Mouse (Mus musculus) forebrain, embryonic 13.5 days (tissue): ENCODE results near the gene Fmod. TPM values are rescaled to one million over a fixed set of nuclear protein-coding genes. Genes with fewer than 3 reads are reported as not detected.
A peak's percentile ranks its signal among the peaks of the same experiment; 100 is the strongest.

Experiments
- ATAC-seq: fragments of 200-750 bp; cut with Nextera tagmentation; 2 replicates; pipeline ENCODE4 v1.8.0; 2017
- H3K27ac ChIP-seq: fragments of 300-500 bp; sonication (generic); 2 replicates; pipeline ENCODE4 v1.5.1; 2015; ENCODE audit warnings: inconsistent platforms, mild to moderate bottlenecking, moderate library complexity
- H3K27me3 ChIP-seq: fragments of 300-500 bp; sonication (generic); 2 replicates; pipeline ENCODE4 v1.6.1; 2015; ENCODE audit warnings: mild to moderate bottlenecking, inconsistent platforms
- H3K36me3 ChIP-seq: fragments of 300-500 bp; sonication (generic); 2 replicates; pipeline ENCODE4 v1.6.1; 2015; ENCODE audit warnings: mild to moderate bottlenecking, inconsistent platforms; ENCODE audit not compliant: poor library complexity, severe bottlenecking
- H3K4me1 ChIP-seq: fragments of 300-500 bp; sonication (generic); 2 replicates; pipeline ENCODE4 v1.6.1; 2015; ENCODE audit warnings: inconsistent platforms
- H3K4me2 ChIP-seq: fragments of 300-500 bp; sonication (generic); 2 replicates; pipeline ENCODE4 v1.6.1; 2015; ENCODE audit warnings: inconsistent platforms, mild to moderate bottlenecking, moderate library complexity
- H3K4me3 ChIP-seq: fragments of 300-500 bp; sonication (generic); 2 replicates; pipeline ENCODE4 v1.5.1; 2015; ENCODE audit warnings: mild to moderate bottlenecking, inconsistent platforms
- H3K9ac ChIP-seq: fragments of 300-500 bp; sonication (generic); 2 replicates; pipeline ENCODE4 v1.6.1; 2015; ENCODE audit warnings: mild to moderate bottlenecking, inconsistent platforms
- H3K9me3 ChIP-seq: fragments of 300-500 bp; sonication (generic); replicated peaks from 2 replicates; pipeline ENCODE4 v1.6.1; 2016; ENCODE audit warnings: inconsistent platforms
- WGBS: fragments of 180-500 bp; shearing (Covaris S2); methylation state at CpG from one replicate; pipeline ENCODE4 v1.1.7; 2015; 5-methylcytosine and 5-hydroxymethylcytosine counted together
- polyA plus RNA-seq: library from polyadenylated mRNA; unstranded; fragments of >200 nt; fragmentation: Nextera tagmentation; extraction: Ambion mirVana; gene quantifications from 2 replicates; pipeline ENCODE4 v1.2.1, GENCODE M21; 2015

Fmod gene
- polyA plus RNA-seq, 1 experiment from 2014 or later: 1.6 TPM

GRCm38 (mm10) chr1:134078802-134079476 is 41.9 kb downstream of the Fmod start, which contains the start of gene Btg2:
Btg2 (minus strand) TSS chr1:134079120.
- ATAC-seq: peak; percentile 94
- Histone ChIP-seq H3K4me1 (peaks cover 69% of the 10 kb centered on the region), H3K27me3 (no peaks in the 10 kb centered on the region), H3K9me3 (no peaks in the 10 kb centered on the region), H3K27ac (peak within 1 kb of the TSS; percentile 91), H3K36me3 (peaks cover 30% of the 10 kb centered on the region), H3K9ac (peak within 1 kb of the TSS; percentile 95), H3K4me2 (peak within 1 kb of the TSS; percentile 88), H3K4me3 (peak within 1 kb of the TSS; percentile 90)
- WGBS: 0% methylated on average over 61 of the region's 62 CpGs

GRCm38 (mm10) chr1:134079477-134080163 is 42.6 kb downstream of the Fmod start:
- Histone ChIP-seq H3K9ac (peak overlapping the region; percentile 95), H3K4me1 (peaks cover 66% of the 10 kb centered on the region), H3K4me2 (peak overlapping the region; percentile 88), H3K27me3 (no peaks in the 10 kb centered on the region), H3K9me3 (no peaks in the 10 kb centered on the region), H3K4me3 (peak overlapping the region; percentile 90), H3K36me3 (peaks cover 26% of the 10 kb centered on the region), H3K27ac (peak overlapping the region; percentile 91)
- peak; percentile 45; the same call in 1 of the 2 replicates for ATAC-seq
- WGBS: 2% methylated on average over 9 of the region's 9 CpGs

DNA sequence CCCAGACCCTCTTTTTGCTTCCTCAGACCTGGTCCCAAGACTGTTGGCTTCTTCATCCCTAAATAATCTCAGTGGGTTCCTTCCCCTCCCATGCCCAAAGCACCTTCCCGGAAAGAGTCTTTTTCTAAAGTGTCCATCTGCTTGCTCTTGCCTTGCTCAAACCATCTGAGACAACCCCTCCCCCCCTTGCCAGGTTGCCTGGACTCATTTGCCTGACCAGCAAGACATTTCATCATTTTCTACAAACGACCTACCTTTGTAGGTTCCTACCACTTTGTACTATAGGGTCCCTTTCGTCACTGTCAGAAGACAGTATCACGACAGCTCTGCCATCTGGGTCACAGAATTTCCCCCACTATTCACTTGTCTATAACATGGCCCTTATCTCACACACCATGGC is 43.4 kb downstream of the Fmod start:
- Histone ChIP-seq H3K4me1 (peaks cover 58% of the 10 kb centered on the region), H3K27ac (peak overlapping the region; percentile 91)
- no peak for ATAC-seq

DNA sequence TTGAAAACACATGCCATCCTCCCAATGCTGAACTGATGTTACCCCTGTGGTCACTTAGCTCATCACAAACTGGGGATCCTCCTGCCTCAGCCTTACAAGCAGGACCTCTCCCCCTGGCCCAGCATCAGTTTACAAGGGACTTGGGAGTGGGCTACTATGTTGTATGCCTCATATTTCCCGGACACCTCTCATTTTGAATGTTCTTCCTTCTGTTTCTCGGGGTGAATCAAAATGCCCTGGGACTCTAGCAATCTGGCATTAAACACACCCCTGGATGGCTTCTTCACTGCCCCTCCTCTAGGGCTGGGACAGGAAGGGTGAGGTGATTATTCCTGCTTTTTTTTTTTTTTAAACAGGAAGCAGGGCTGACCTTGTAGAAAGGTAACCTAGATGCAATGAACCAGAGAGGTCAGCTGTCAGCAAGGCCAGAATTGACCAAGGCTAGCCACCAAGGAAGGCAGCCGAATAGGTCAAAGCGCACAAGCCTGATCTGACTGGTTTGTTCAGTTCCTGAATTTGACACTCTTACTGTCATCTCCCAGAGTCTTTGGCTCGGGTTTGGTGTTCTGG is 43.9 kb downstream of the Fmod start:
- H3K4me2 ChIP-seq: no peak overlapping the region
- no peak overlapping the region for H3K27ac ChIP-seq
- no peak overlapping the region for H3K4me3 ChIP-seq
- no peak for ATAC-seq
- H3K36me3 ChIP-seq: peaks cover 13% of the 10 kb centered on the region
- 94% methylated on average over 5 of the region's 5 CpGs for WGBS
- no peak overlapping the region for H3K9ac ChIP-seq
- H3K4me1 ChIP-seq: peaks cover 55% of the 10 kb centered on the region
- H3K9me3 ChIP-seq: no peaks in the 10 kb centered on the region
- no peaks in the 10 kb centered on the region for H3K27me3 ChIP-seq

More for the DNA sequence above, 43.4 kb downstream of the Fmod start:
- peaks cover 19% of the 10 kb centered on the region for H3K36me3 ChIP-seq
- 78% methylated on average over 4 of the region's 4 CpGs for WGBS
- H3K9me3 ChIP-seq: no peaks in the 10 kb centered on the region
- no peak overlapping the region for H3K4me2 ChIP-seq
- no peak overlapping the region for H3K4me3 ChIP-seq
- H3K27me3 ChIP-seq: no peaks in the 10 kb centered on the region
- no peak overlapping the region for H3K9ac ChIP-seq

DNA sequence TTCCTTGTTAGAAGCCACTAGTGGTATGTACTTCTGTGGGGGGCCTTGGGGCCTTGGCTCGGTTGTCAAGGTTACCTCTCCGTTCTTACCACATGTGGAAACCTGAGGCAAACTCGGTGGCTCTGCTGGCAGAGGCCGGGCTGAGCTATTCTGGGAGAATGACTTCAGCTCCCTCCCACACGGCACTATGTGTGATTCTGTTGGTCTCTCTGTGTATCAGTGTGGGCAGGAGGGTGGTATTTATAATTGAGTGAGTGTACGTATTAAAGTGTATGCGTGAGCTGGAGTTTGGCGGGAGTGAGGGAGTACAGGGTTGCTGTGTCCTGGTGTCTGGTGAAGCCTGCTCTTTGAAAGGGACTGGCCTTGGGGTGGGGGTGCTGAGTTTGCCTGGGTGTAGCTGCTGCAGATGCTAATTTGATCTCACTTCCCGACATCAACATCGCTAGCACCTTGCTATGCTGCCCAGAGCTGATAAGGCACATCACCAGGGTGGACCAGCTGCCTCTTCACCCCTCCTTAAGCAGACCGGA is 46.0 kb downstream of the Fmod start:
- Histone ChIP-seq H3K4me1 (peaks cover 49% of the 10 kb centered on the region), H3K36me3 (no peaks in the 10 kb centered on the region), H3K9ac (no peak overlapping the region), H3K27me3 (no peaks in the 10 kb centered on the region), H3K27ac (no peak overlapping the region), H3K4me2 (no peak overlapping the region), H3K4me3 (no peak overlapping the region), H3K9me3 (no peaks in the 10 kb centered on the region)
- no peak for ATAC-seq
- WGBS: 61% methylated on average over 11 of the region's 11 CpGs

GRCm38 (mm10) chr1:134083676-134084075 is 46.6 kb downstream of the Fmod start:
- no peaks in the 10 kb centered on the region for H3K27me3 ChIP-seq
- no peak overlapping the region for H3K4me2 ChIP-seq
- H3K27ac ChIP-seq: no peak overlapping the region
- H3K36me3 ChIP-seq: no peaks in the 10 kb centered on the region
- no peak for ATAC-seq
- H3K4me1 ChIP-seq: peaks cover 45% of the 10 kb centered on the region
- 89% methylated on average over 8 of the region's 8 CpGs for WGBS
- no peak overlapping the region for H3K9ac ChIP-seq
- H3K4me3 ChIP-seq: no peak overlapping the region
- no peaks in the 10 kb centered on the region for H3K9me3 ChIP-seq

GRCm38 (mm10) chr1:134084128-134084527 is 47.1 kb downstream of the Fmod start:
- Histone ChIP-seq H3K27ac (no peak overlapping the region), H3K4me2 (no peak overlapping the region), H3K4me1 (peaks cover 45% of the 10 kb centered on the region), H3K27me3 (no peaks in the 10 kb centered on the region), H3K4me3 (no peak overlapping the region), H3K36me3 (no peaks in the 10 kb centered on the region), H3K9me3 (no peaks in the 10 kb centered on the region), H3K9ac (no peak overlapping the region)
- ATAC-seq: no peak
- WGBS: 77% methylated on average over 3 of the region's 3 CpGs

GRCm38 (mm10) chr1:134086017-134086416 is 49.0 kb downstream of the Fmod start:
- peak overlapping the region; percentile 48 for H3K27ac ChIP-seq
- WGBS: 6% methylated on average over 3 of the region's 3 CpGs
- no peak for ATAC-seq

DNA sequence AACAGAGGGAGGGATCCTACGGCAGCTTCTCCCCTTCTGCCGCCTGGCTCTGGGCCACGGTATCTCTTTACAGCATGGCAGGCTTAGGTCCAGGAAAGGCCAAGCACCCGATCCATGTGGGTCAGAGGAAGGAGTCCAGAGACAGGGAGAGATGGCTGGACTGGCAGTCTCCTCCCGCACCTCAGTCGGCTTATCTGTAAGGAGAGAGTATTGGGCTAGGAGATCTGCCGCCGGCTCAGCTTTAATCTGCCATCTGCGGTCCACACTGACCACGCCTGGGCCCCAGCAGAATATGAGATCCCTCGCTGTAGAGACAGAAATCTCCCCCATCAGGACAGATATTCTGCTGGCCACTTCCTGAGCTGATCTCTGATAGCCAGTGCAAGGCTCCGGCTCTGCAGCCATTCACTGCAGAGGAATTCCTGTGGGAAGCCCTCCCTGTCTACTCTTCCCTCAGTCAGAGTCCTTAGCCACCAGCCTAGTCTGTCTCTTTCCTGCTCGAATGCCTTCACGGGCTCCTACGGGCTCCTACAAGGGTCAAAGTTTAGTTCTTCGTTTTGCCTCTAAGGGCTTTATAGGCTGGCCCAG is 49.9 kb downstream of the Fmod start:
- Histone ChIP-seq H3K9ac (peak overlapping the region; percentile 45; the same call in 1 of the 2 replicates), H3K27me3 (no peaks in the 10 kb centered on the region; the same call in 1 of the 2 replicates), H3K36me3 (no peaks in the 10 kb centered on the region), H3K9me3 (no peaks in the 10 kb centered on the region), H3K4me3 (no peak overlapping the region), H3K4me1 (peaks cover 31% of the 10 kb centered on the region), H3K4me2 (no peak overlapping the region), H3K27ac (peak overlapping the region; percentile 3; the same call in 1 of the 2 replicates)
- WGBS: 60% methylated on average over 16 of the region's 16 CpGs
- no peak for ATAC-seq

More at GRCm38 (mm10) chr1:134086017-134086416, 49.0 kb downstream of the Fmod start:
- H3K9ac ChIP-seq: 0 out of 2 replicates have a peak overlapping the region, but pooled peaks have one; percentile 45
- H3K27me3 ChIP-seq: no peaks in the 10 kb centered on the region
- no peaks in the 10 kb centered on the region for H3K9me3 ChIP-seq
- H3K4me1 ChIP-seq: peaks cover 31% of the 10 kb centered on the region
- H3K36me3 ChIP-seq: no peaks in the 10 kb centered on the region
- H3K4me3 ChIP-seq: no peak overlapping the region
- H3K4me2 ChIP-seq: no peak overlapping the region

- ATAC-seq: no peak
These were observed 52.0 kb downstream of the Fmod start for GRCm38 (mm10) chr1:134089074-134089473.

GRCm38 (mm10) chr1:134091851-134092250 is 54.8 kb downstream of the Fmod start:
- Histone ChIP-seq H3K4me2 (no peak overlapping the region), H3K9ac (no peak overlapping the region), H3K4me1 (peaks cover 52% of the 10 kb centered on the region), H3K9me3 (no peaks in the 10 kb centered on the region), H3K36me3 (no peaks in the 10 kb centered on the region), H3K4me3 (no peak overlapping the region), H3K27me3 (no peaks in the 10 kb centered on the region; the same call in 1 of the 2 replicates), H3K27ac (no peak overlapping the region; the same call in 1 of the 2 replicates)
- no peak for ATAC-seq
- WGBS: 87% methylated on average over 3 of the region's 3 CpGs

More at GRCm38 (mm10) chr1:134089074-134089473, 52.0 kb downstream of the Fmod start:
- 90% methylated on average over 7 of the region's 7 CpGs for WGBS
- no peak overlapping the region for H3K4me2 ChIP-seq
- no peaks in the 10 kb centered on the region for H3K36me3 ChIP-seq
- no peak overlapping the region for H3K4me3 ChIP-seq
- H3K9ac ChIP-seq: no peak overlapping the region
- peaks cover 39% of the 10 kb centered on the region for H3K4me1 ChIP-seq
- no peaks in the 10 kb centered on the region for H3K9me3 ChIP-seq
- H3K27me3 ChIP-seq: no peaks in the 10 kb centered on the region; the same call in 1 of the 2 replicates
- no peak overlapping the region for H3K27ac ChIP-seq
